ENCODE assay signal across 22 mouse cellular contexts in the genomic region with DNA sequence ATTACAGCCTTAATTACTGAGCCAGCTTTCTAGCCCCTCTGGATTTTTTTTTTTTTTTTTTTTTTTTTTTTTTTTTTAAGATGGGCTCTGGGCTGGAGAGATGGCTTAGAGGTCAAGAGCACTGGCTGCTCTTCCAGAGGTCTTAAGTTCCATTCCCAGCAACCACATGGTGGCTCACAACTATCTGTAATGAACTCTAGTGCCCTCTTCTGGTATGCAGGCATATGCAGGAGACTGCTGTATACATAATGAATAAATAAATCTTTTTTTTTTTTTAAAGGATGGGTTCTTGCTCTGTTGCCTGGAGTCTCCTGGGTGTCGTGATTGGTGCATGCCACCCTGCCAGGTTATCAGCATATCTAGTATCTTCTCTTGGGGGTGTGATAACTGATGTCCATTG. TPM values are rescaled to one million over a fixed set of nuclear protein-coding genes. Genes with fewer than 3 reads are reported as not detected.
DNase-seq lines count a peak whose midpoint lies in the region; ATAC-seq and TF ChIP-seq lines count a peak whose summit lies in the region.
"Had no signal": no experiment of that assay in that cellular context is flagged by ENCODE, and none has a peak within 500 bp of the region (broad histone marks: within the 10 kb centered on the region; RNA-seq: fewer than 3 reads in every experiment).

No protein-coding gene starts in this region.

- no peaks in the 10 kb centered on the region for H3K9me3 ChIP-seq in forebrain, embryonic 16.5 days (ENCODE audit: control insufficient read depth, low read length)
- H3K9me3 ChIP-seq: embryonic facial prominence, embryonic 12.5 days; hindbrain, embryonic 15.5 days; limb, embryonic 10.5 days had no signal

- peaks cover 4% of the 10 kb centered on the region; the same call in 1 of the 2 replicates for H3K4me1 ChIP-seq in forebrain, embryonic 16.5 days (replicated peaks; ENCODE audit: control insufficient read depth, insufficient read depth, low read length)
- H3K4me1 ChIP-seq: embryonic facial prominence, embryonic 12.5 days had no signal

- no peak for DNase-seq in gastrocnemius, adult 2 months
- no peak for DNase-seq in gastrocnemius, postnatal 10 days
- no peak for DNase-seq in left cerebral cortex, adult 2 months (ENCODE audit: extremely low spot score in 1 of 2, low spot score in 2 of 2)
- no peak for DNase-seq in left cerebral cortex, postnatal 36 days (ENCODE audit: low spot score in 2 of 2)
- peak; percentile 40 for DNase-seq in A20 (ENCODE audit: low read depth, low spot score)
- peak; percentile 37 for DNase-seq in ZHBTc4 (ENCODE audit: low read depth, low spot score)
- DNase-seq in left cerebral cortex, postnatal 4 days = no peak
- DNase-seq: adrenal gland, postnatal 14 days; B cell, adult 2 months; cerebellum, adult 8-10 months; gastrocnemius, postnatal 25 days; kidney, adult 18-20 months; kidney, postnatal 4 days; layer of hippocampus, postnatal 36 days; thymus, postnatal 4 days had no signal

- 95% methylated on average over 1 of the region's 1 CpGs for WGBS in forebrain, embryonic 16.5 days

- H3K4me2 ChIP-seq in forebrain, embryonic 16.5 days (ENCODE audit: low read length) = no peak overlapping the region
- H3K4me2 ChIP-seq: embryonic facial prominence, embryonic 12.5 days; heart, embryonic 11.5 days; hindbrain, embryonic 15.5 days; midbrain, embryonic 11.5 days had no signal

- intact Hi-C loops in gastrocnemius, adult 2 months (cut with DNase I) = no loop called here
- intact Hi-C loops in left cerebral cortex, adult 2 months (cut with DNase I) = loop anchor here (5.0 kb wide), 2 partner anchors 87 to 182 kb away; no protein-coding TSS in a partner anchor
- intact Hi-C loops in left cerebral cortex, postnatal 36 days (cut with DNase I) = no loop called here
- intact Hi-C loops in left cerebral cortex, postnatal 4 days (cut with DNase I) = loop anchor here (10.0 kb wide), 1 partner anchor 199 kb away; a partner anchor contains a TSS

- no peaks in the 10 kb centered on the region for H3K36me3 ChIP-seq in forebrain, embryonic 16.5 days (ENCODE audit: control insufficient read depth, insufficient read depth)
- H3K36me3 ChIP-seq: embryonic facial prominence, embryonic 12.5 days; hindbrain, embryonic 15.5 days; limb, embryonic 10.5 days had no signal

- no peak for ATAC-seq in forebrain, embryonic 16.5 days

- H3K27me3 ChIP-seq in forebrain, embryonic 16.5 days (replicated peaks; ENCODE audit: control insufficient read depth, insufficient read depth, low read length) = no peaks in the 10 kb centered on the region

- H3K27ac ChIP-seq in gastrocnemius, adult 2 months = no peak overlapping the region
- no peak overlapping the region for H3K27ac ChIP-seq in left cerebral cortex, adult 2 months
- no peak overlapping the region for H3K27ac ChIP-seq in forebrain, embryonic 16.5 days (ENCODE audit: low read length)
- H3K27ac ChIP-seq: embryonic facial prominence, embryonic 12.5 days; hindbrain, embryonic 15.5 days; limb, embryonic 10.5 days; macrophage had no signal

- TF ChIP-seq CTCF in gastrocnemius, adult 2 months (IDR thresholded peaks at IDR 0.05) = peak; percentile 39
- peak; percentile 34 for TF ChIP-seq CTCF in left cerebral cortex, adult 2 months (IDR thresholded peaks at IDR 0.05)

- no peak overlapping the region for H3K4me3 ChIP-seq in gastrocnemius, adult 2 months
- no peak overlapping the region for H3K4me3 ChIP-seq in left cerebral cortex, adult 2 months
- no peak overlapping the region for H3K4me3 ChIP-seq in forebrain, embryonic 16.5 days (replicated peaks; ENCODE audit: low read length)
- H3K4me3 ChIP-seq: embryonic facial prominence, embryonic 12.5 days; hindbrain, embryonic 15.5 days; limb, embryonic 10.5 days had no signal

- H3K9ac ChIP-seq in forebrain, embryonic 16.5 days (replicated peaks; ENCODE audit: low read depth, low read length) = no peak overlapping the region
- H3K9ac ChIP-seq: embryonic facial prominence, embryonic 12.5 days; hindbrain, embryonic 15.5 days had no signal

RNA-seq across cellular contexts. Expression of a gene that starts 2.5 kb away (rescaled TPM):
- total RNA-seq in gastrocnemius, adult 2 months (2021) = 10 to 100 TPM; 24.2 to 38.4 TPM
- 10 to 100 TPM; 15.5 to 19.1 TPM for total RNA-seq in gastrocnemius, postnatal 10 days (2021)
- total RNA-seq in left cerebral cortex, adult 2 months (2021) = 1 to 10 TPM; 2.6 to 2.8 TPM
- 1 to 10 TPM; 2.4 to 3.6 TPM for total RNA-seq in left cerebral cortex, postnatal 36 days (2021)
- 1.0 and 1.8 TPM in 2 replicates for polyA plus RNA-seq in forebrain, embryonic 16.5 days (2015; fragmentation: Nextera tagmentation; extraction: Ambion mirVana)
- under 1 TPM; 0.84 to 0.97 TPM for total RNA-seq in left cerebral cortex, postnatal 4 days (2021)

RNA-seq across cellular contexts. Expression of a gene that starts 29.1 kb away (rescaled TPM):
- total RNA-seq in gastrocnemius, adult 2 months (2021) = 10 to 100 TPM; 43.7 to 52.9 TPM
- 10 to 100 TPM; 39.6 to 46.0 TPM for total RNA-seq in gastrocnemius, postnatal 10 days (2021)
- 10 to 100 TPM; 27.6 to 28.7 TPM for total RNA-seq in left cerebral cortex, adult 2 months (2021)
- total RNA-seq in left cerebral cortex, postnatal 36 days (2021) = 10 to 100 TPM; 26.4 to 28.0 TPM
- polyA plus RNA-seq in forebrain, embryonic 16.5 days (2015; fragmentation: Nextera tagmentation; extraction: Ambion mirVana) = 81.1 and 84.3 TPM in 2 replicates
- 10 to 100 TPM; 23.7 to 27.9 TPM for total RNA-seq in left cerebral cortex, postnatal 4 days (2021)

RNA-seq across cellular contexts. Expression of a gene that starts 29.1 kb away (rescaled TPM):
- 10 to 100 TPM; 10.9 to 16.0 TPM for total RNA-seq in gastrocnemius, adult 2 months (2021)
- 10 to 100 TPM; 36.4 to 42.5 TPM for total RNA-seq in gastrocnemius, postnatal 10 days (2021)
- 10 to 100 TPM; 71.8 to 74.8 TPM for total RNA-seq in left cerebral cortex, adult 2 months (2021)
- total RNA-seq in left cerebral cortex, postnatal 36 days (2021) = 10 to 100 TPM; 71.1 to 76.1 TPM
- polyA plus RNA-seq in forebrain, embryonic 16.5 days (2015; fragmentation: Nextera tagmentation; extraction: Ambion mirVana) = 101 and 109 TPM in 2 replicates
- 10 to 100 TPM; 48.9 to 50.0 TPM for total RNA-seq in left cerebral cortex, postnatal 4 days (2021)

Comparison
In these comparisons a context has a peak if more than half of its experiments do, and no peak if none do; other contexts are left out.
1. intact Hi-C loops: an anchor here in left cerebral cortex, adult 2 months (5.0 kb wide) and left cerebral cortex, postnatal 4 days (10.0 kb wide); none called in gastrocnemius, adult 2 months and left cerebral cortex, postnatal 36 days.
2. DNase-seq: peak in A20 (single experiment) and ZHBTc4 (single experiment); none in gastrocnemius, adult 2 months (single experiment), gastrocnemius, postnatal 10 days (single experiment), left cerebral cortex, adult 2 months (0 of 2), left cerebral cortex, postnatal 36 days (0 of 2) and left cerebral cortex, postnatal 4 days (single experiment).